Mouse (Mus musculus) ES-Bruce4 (cell line): ENCODE data around the gene Foxc1.

Experiments
- CTCF ChIP-seq: IDR thresholded peaks from one replicate; pipeline ENCODE4 v1.8.1; 2011; ENCODE audit warnings: low read depth, low read length
- EP300 ChIP-seq: IDR thresholded peaks from 2 replicates; pipeline ENCODE4 v1.6.1; 2011; ENCODE audit warnings: low read depth, low read length; ENCODE audit not compliant: insufficient read depth
- POLR2A ChIP-seq: IDR thresholded peaks from one replicate; pipeline ENCODE4 v1.8.1; 2011; ENCODE audit warnings: low read length; ENCODE audit not compliant: insufficient read depth

DNA sequence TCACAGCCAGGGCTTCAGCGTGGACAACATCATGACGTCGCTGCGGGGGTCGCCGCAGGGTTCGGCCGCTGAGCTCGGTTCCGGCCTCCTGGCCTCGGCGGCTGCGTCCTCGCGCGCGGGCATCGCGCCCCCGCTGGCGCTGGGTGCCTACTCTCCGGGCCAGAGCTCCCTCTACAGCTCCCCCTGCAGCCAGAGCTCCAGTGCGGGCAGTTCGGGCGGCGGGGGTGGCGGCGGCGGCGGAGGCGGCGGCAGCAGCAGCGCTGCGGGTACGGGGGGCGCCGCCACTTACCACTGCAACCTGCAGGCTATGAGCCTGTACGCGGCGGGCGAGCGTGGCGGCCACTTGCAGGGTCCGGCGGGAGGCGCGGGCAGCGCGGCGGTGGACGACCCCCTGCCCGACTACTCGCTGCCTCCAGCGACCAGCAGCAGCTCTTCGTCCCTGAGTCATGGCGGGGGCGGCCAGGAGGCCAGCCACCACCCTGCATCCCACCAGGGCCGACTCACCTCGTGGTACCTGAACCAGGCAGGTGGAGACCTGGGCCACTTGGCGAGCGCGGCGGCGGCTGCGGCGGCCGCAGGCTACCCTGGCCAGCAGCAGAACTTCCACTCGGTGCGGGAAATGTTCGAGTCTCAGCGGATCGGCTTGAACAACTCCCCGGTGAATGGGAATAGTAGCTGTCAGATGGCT, 1.8 kb downstream of the Foxc1 start:
- TF ChIP-seq CTCF, result no peak
- TF ChIP-seq POLR2A, result no peak
- no peak for TF ChIP-seq EP300
